Mouse (Mus musculus) MEL (cell line): ENCODE measurements around the gene Ciz1. TPM values are rescaled to one million over a fixed set of nuclear protein-coding genes. Genes with fewer than 3 reads are reported as not detected.

Source experiments
- DNase-seq: peaks from one replicate; pipeline ENCODE4 v3.0.0; 2011; ENCODE audit warnings: low read depth, low spot score
- H3K27ac ChIP-seq: 2 replicates; pipeline ENCODE4 v1.5.1; 2012; ENCODE audit warnings: low read depth, mild to moderate bottlenecking, control low read depth, low read length, moderate library complexity; ENCODE audit not compliant: control insufficient read depth
- H3K27me3 ChIP-seq, 2 experiments: fragments of 150-350 bp in 1 of 2; sonication (generic) in 1 of 2; 2 replicates each; pipeline ENCODE4 v1.6.1; 2012; ENCODE audit warnings: low read length in 2 of 2, mild to moderate bottlenecking in 2 of 2, improper control_type of control experiment in 1 of 2, moderate library complexity in 1 of 2; ENCODE audit not compliant: insufficient read depth in 2 of 2, control insufficient read depth in 1 of 2
- H3K36me3 ChIP-seq, 2 experiments: 2 replicates each; pipeline ENCODE4 v1.6.1; 2012 to 2014; ENCODE audit warnings: low read length in 2 of 2, improper control_type of control experiment in 1 of 2, inconsistent platforms in 1 of 2, mild to moderate bottlenecking in 1 of 2; ENCODE audit not compliant: insufficient read depth in 2 of 2, control insufficient read depth in 1 of 2
- H3K4me1 ChIP-seq, 2 experiments: fragments of 150-350 bp in 1 of 2; sonication (generic) in 1 of 2; 2 replicates each; pipeline ENCODE4 v1.6.1; 2012; ENCODE audit warnings: low read length in 2 of 2, improper control_type of control experiment in 1 of 2, mild to moderate bottlenecking in 1 of 2; ENCODE audit not compliant: insufficient read depth in 2 of 2, control insufficient read depth in 1 of 2
- H3K4me3 ChIP-seq, 2 experiments: fragments of 150-350 bp in 1 of 2; sonication (generic) in 1 of 2; 2 replicates each; pipeline ENCODE4 v1.5.1; 2012; ENCODE audit warnings: low read depth in 2 of 2, low read length in 2 of 2, mild to moderate bottlenecking in 2 of 2, moderate library complexity in 2 of 2, control low read depth in 1 of 2, improper control_type of control experiment in 1 of 2; ENCODE audit not compliant: control insufficient read depth in 1 of 2, insufficient read depth in 1 of 2
- H3K79me2 ChIP-seq: 2 replicates; pipeline ENCODE4 v1.6.1; 2012; ENCODE audit warnings: mild to moderate bottlenecking, low read length, moderate library complexity; ENCODE audit not compliant: control insufficient read depth, poor library complexity, insufficient read depth
- H3K9ac ChIP-seq: 2 replicates; pipeline ENCODE4 v1.6.1; 2012; ENCODE audit warnings: low read depth, mild to moderate bottlenecking, control low read depth, low read length, moderate library complexity; ENCODE audit not compliant: control insufficient read depth, poor library complexity, severe bottlenecking
- H3K9me3 ChIP-seq: fragments of 150-350 bp; sonication (generic); replicated peaks from 2 replicates; pipeline ENCODE4 v1.6.1; 2012; ENCODE audit warnings: mild to moderate bottlenecking, low read length, improper control_type of control experiment, moderate library complexity; ENCODE audit not compliant: insufficient read depth
- BHLHE40 ChIP-seq: IDR thresholded peaks from 2 replicates; pipeline ENCODE4 v1.6.1; 2012; ENCODE audit warnings: low read depth, mild to moderate bottlenecking, inconsistent platforms, low read length, improper control_type of control experiment, borderline replicate concordance
- CHD2 ChIP-seq: IDR thresholded peaks from 2 replicates; pipeline ENCODE4 v1.6.1; 2011; ENCODE audit warnings: low read length, improper control_type of control experiment
- ETS1 ChIP-seq: IDR thresholded peaks from 2 replicates; pipeline ENCODE4 v1.6.1; 2012; ENCODE audit warnings: low read depth, mild to moderate bottlenecking, inconsistent platforms, low read length, improper control_type of control experiment, moderate library complexity
- GABPA ChIP-seq: IDR thresholded peaks from 2 replicates; pipeline ENCODE4 v1.6.1; 2012; ENCODE audit warnings: low read depth, mild to moderate bottlenecking, inconsistent platforms, low read length, improper control_type of control experiment, moderate library complexity
- KAT2A ChIP-seq: conservative IDR thresholded peaks from 2 replicates; pipeline ENCODE4 v1.6.1; 2012; ENCODE audit warnings: low read depth, low read length, improper control_type of control experiment, inconsistent platforms
- MAFK ChIP-seq: IDR thresholded peaks from 2 replicates; pipeline ENCODE4 v1.6.1; 2011; ENCODE audit warnings: low read depth, mild to moderate bottlenecking, low read length, improper control_type of control experiment, borderline replicate concordance
- MEF2A ChIP-seq: IDR thresholded peaks from 2 replicates; pipeline ENCODE4 v1.6.1; 2014; ENCODE audit warnings: low read depth, mild to moderate bottlenecking, inconsistent platforms, low read length, improper control_type of control experiment; ENCODE audit not compliant: poor library complexity, insufficient replicate concordance, severe bottlenecking; ENCODE audit errors: extremely low read depth
- MYB ChIP-seq: IDR thresholded peaks from 2 replicates; pipeline ENCODE4 v1.6.1; 2011; ENCODE audit warnings: mild to moderate bottlenecking, low read depth, low read length, improper control_type of control experiment
- MYC ChIP-seq: IDR thresholded peaks from 2 replicates; pipeline ENCODE4 v1.6.1; 2011; ENCODE audit warnings: low read depth, mild to moderate bottlenecking, low read length, improper control_type of control experiment, moderate library complexity
- POLR2A ChIP-seq, 2 experiments: IDR thresholded peaks; 2 replicates each; pipeline ENCODE4 v1.6.1; 2011 to 2012; ENCODE audit warnings: low read length in 2 of 2, mild to moderate bottlenecking in 2 of 2, control low read depth in 1 of 2, improper control_type of control experiment in 1 of 2, low read depth in 1 of 2, moderate library complexity in 1 of 2; ENCODE audit not compliant: control insufficient read depth in 1 of 2, insufficient read depth in 1 of 2, poor library complexity in 1 of 2
- RCOR1 ChIP-seq: IDR thresholded peaks from 2 replicates; pipeline ENCODE4 v1.6.1; 2012; ENCODE audit warnings: low read depth, mild to moderate bottlenecking, inconsistent platforms, low read length, improper control_type of control experiment
- TBP ChIP-seq: IDR thresholded peaks from 2 replicates; pipeline ENCODE4 v1.8.0; 2011; ENCODE audit warnings: low read depth, low read length, improper control_type of control experiment
- UBTF ChIP-seq: IDR thresholded peaks from 2 replicates; pipeline ENCODE4 v1.6.1; 2012; ENCODE audit warnings: low read depth, mild to moderate bottlenecking, inconsistent platforms, low read length, improper control_type of control experiment, moderate library complexity, borderline replicate concordance; ENCODE audit not compliant: insufficient read depth
- USF1 ChIP-seq: IDR thresholded peaks from 2 replicates; pipeline ENCODE4 v1.6.1; 2014; ENCODE audit warnings: low read depth, mild to moderate bottlenecking, inconsistent platforms, low read length, improper control_type of control experiment, moderate library complexity
- USF2 ChIP-seq, 2 experiments: IDR thresholded peaks; 2 replicates each; pipeline ENCODE4 v1.6.1; 2011 to 2012; ENCODE audit warnings: improper control_type of control experiment in 2 of 2, low read length in 2 of 2, borderline replicate concordance in 1 of 2, inconsistent platforms in 1 of 2, low read depth in 1 of 2, mild to moderate bottlenecking in 1 of 2; ENCODE audit not compliant: insufficient read depth in 1 of 2
- ZKSCAN1 ChIP-seq: IDR thresholded peaks from 2 replicates; pipeline ENCODE4 v1.6.1; 2012; ENCODE audit warnings: low read depth, mild to moderate bottlenecking, inconsistent platforms, low read length, improper control_type of control experiment, moderate library complexity
- polyA plus RNA-seq, 2 experiments: library from polyadenylated mRNA; stranded (reverse) in 1 of 2; unstranded in 1 of 2; fragments of >175 nt in 1 of 2; fragments of >200 nt in 1 of 2; gene quantifications; 2 replicates each; pipeline versions ENCODE4 v1.2.1 to v1.2.4; 2012; ENCODE audit warnings: low replicate concordance in 2 of 2, low read depth in 1 of 2; ENCODE audit not compliant: insufficient read length in 2 of 2, insufficient read depth in 1 of 2, missing spikeins in 1 of 2
- total RNA-seq: library from RNA; depleted of rRNA; stranded (reverse); fragments of 300-350 nt; gene quantifications from 2 replicates; pipeline ENCODE4 v1.2.3, GENCODE M21; 2012

Ciz1 gene
- total and polyA plus RNA-seq, 3 experiments: 20.7 to 99.8 TPM; not detected in 1

GRCm38 (mm10) chr2:32308870-32309568 is 43.1 kb upstream of the Ciz1 start:
- Histone ChIP-seq H3K9ac (no peak overlapping the region), H3K27me3 (no peaks in the 10 kb centered on the region), H3K79me2 (no peaks in the 10 kb centered on the region), H3K36me3 (no peaks in the 10 kb centered on the region), H3K4me3 (no peak overlapping the region), H3K9me3 (no peaks in the 10 kb centered on the region), H3K4me1 (peaks cover 2 to 3% of the 10 kb centered on the region in 2 experiments; a peak in 2 of 4 replicates), H3K27ac (no peak overlapping the region)
- no peak for DNase-seq
- TF ChIP-seq RCOR1: no peak
- TF ChIP-seq MYB: no peak
- no peak for TF ChIP-seq POLR2A (IDR thresholded peaks at IDR 0.05; ENCODE audit: control insufficient read depth in 1 of 2, insufficient read depth in 1 of 2, low read depth in 1 of 2, low read length in 2 of 2, poor library complexity in 1 of 2)
- no peak for TF ChIP-seq USF1
- no peak for TF ChIP-seq MAFK
- no peak for TF ChIP-seq KAT2A
- TF ChIP-seq ETS1: no peak
- TF ChIP-seq GABPA: no peak
- TF ChIP-seq CHD2: no peak
- TF ChIP-seq UBTF: no peak
- no peak for TF ChIP-seq ZKSCAN1
- no peak for TF ChIP-seq MEF2A
- no peak for TF ChIP-seq TBP
- no peak for TF ChIP-seq MYC

- no peaks in the 10 kb centered on the region for H3K27me3 ChIP-seq
- DNase-seq: no peak
- no peak overlapping the region for H3K27ac ChIP-seq
- TF ChIP-seq USF2 (IDR thresholded peaks at IDR 0.05; ENCODE audit: borderline replicate concordance in 1 of 2, insufficient read depth in 1 of 2, low read depth in 1 of 2, low read length in 2 of 2): no peak
- no peak for TF ChIP-seq MYB
- TF ChIP-seq UBTF: no peak
- no peak for TF ChIP-seq BHLHE40
- no peak for TF ChIP-seq GABPA
- TF ChIP-seq, all 39 proteins: peak for 0
- Histone ChIP-seq H3K4me1 (peaks cover 2 to 3% of the 10 kb centered on the region in 2 experiments; a peak in 2 of 4 replicates), H3K9me3 (no peaks in the 10 kb centered on the region), H3K79me2 (no peaks in the 10 kb centered on the region), H3K4me3 (no peak overlapping the region), H3K36me3 (no peaks in the 10 kb centered on the region), H3K9ac (no peak overlapping the region)
Measured at GRCm38 (mm10) chr2:32310096-32310845, 41.9 kb upstream of the Ciz1 start.
